Mouse (Mus musculus) neural tube, embryonic 14.5 days (tissue): ENCODE measurements around the gene Tspyl1. TPM values are rescaled to one million over a fixed set of nuclear protein-coding genes. Genes with fewer than 3 reads are reported as not detected.

Experiments used
- ATAC-seq: fragments of 200-750 bp; cut with Nextera tagmentation; 2 replicates; pipeline ENCODE4 v1.8.0; 2017; ENCODE audit warnings: low read depth, mild to moderate bottlenecking, moderate TSS enrichment, moderate library complexity
- H3K27ac ChIP-seq: fragments of 300-500 bp; sonication (generic); 2 replicates; pipeline ENCODE4 v1.5.1; 2014; ENCODE audit warnings: low read depth, mild to moderate bottlenecking, control low read depth, low read length, moderate library complexity, mixed read lengths
- H3K27me3 ChIP-seq: fragments of 300-500 bp; sonication (generic); 2 replicates; pipeline ENCODE4 v1.6.1; 2014; ENCODE audit warnings: low read length; ENCODE audit not compliant: control insufficient read depth, insufficient read depth
- H3K36me3 ChIP-seq: fragments of 300-500 bp; sonication (generic); 2 replicates; pipeline ENCODE4 v1.6.1; 2014; ENCODE audit warnings: low read length, mixed read lengths; ENCODE audit not compliant: control insufficient read depth, insufficient read depth
- H3K4me1 ChIP-seq: fragments of 300-500 bp; sonication (generic); 2 replicates; pipeline ENCODE4 v1.6.1; 2014; ENCODE audit warnings: low read length; ENCODE audit not compliant: control insufficient read depth, insufficient read depth
- H3K4me2 ChIP-seq: fragments of 300-500 bp; sonication (generic); 2 replicates; pipeline ENCODE4 v1.6.1; 2014; ENCODE audit warnings: mild to moderate bottlenecking, low read depth, low read length, control low read depth
- H3K4me3 ChIP-seq: fragments of 300-500 bp; sonication (generic); 2 replicates; pipeline ENCODE4 v1.5.1; 2014; ENCODE audit warnings: low read depth, low read length, control low read depth, mixed read lengths
- H3K9ac ChIP-seq: fragments of 300-500 bp; sonication (generic); replicated peaks from 2 replicates; pipeline ENCODE4 v1.6.1; 2014; ENCODE audit warnings: low read depth, mild to moderate bottlenecking, control low read depth, low read length, mixed read lengths
- H3K9me3 ChIP-seq: fragments of 300-500 bp; sonication (generic); 2 replicates; pipeline ENCODE4 v1.6.1; 2016; ENCODE audit warnings: low read length; ENCODE audit not compliant: control insufficient read depth
- WGBS: fragments of 180-500 bp; shearing (Covaris S2); extraction: QIAGEN DNeasy Blood & Tissue Kit; methylation state at CpG from one replicate; pipeline ENCODE4 v1.1.7; 2014; 5-methylcytosine and 5-hydroxymethylcytosine counted together
- polyA plus RNA-seq: library from polyadenylated mRNA; unstranded; fragments of >200 nt; fragmentation: Nextera tagmentation; extraction: Ambion mirVana; gene quantifications from 2 replicates; pipeline ENCODE4 v1.2.1, GENCODE M21; 2014

The Tspyl1 gene
- polyA plus RNA-seq, 1 experiment from 2014 or later: 128 TPM

- Histone ChIP-seq H3K9me3 (no peaks in the 10 kb centered on the region), H3K27me3 (no peaks in the 10 kb centered on the region), H3K4me3 (0 out of 2 replicates have a peak overlapping the region, but pooled peaks have one; percentile 14), H3K4me1 (peaks cover 16% of the 10 kb centered on the region), H3K4me2 (peak overlapping the region; percentile 39), H3K36me3 (no peaks in the 10 kb centered on the region), H3K27ac (peak overlapping the region; percentile 85), H3K9ac (no peak overlapping the region)
- peak; percentile 57 for ATAC-seq
- 9% methylated on average over 2 of the region's 2 CpGs for WGBS
Observed at GRCm38 (mm10) chr10:34317217-34317606, 35.2 kb downstream of the Tspyl1 start.

DNA sequence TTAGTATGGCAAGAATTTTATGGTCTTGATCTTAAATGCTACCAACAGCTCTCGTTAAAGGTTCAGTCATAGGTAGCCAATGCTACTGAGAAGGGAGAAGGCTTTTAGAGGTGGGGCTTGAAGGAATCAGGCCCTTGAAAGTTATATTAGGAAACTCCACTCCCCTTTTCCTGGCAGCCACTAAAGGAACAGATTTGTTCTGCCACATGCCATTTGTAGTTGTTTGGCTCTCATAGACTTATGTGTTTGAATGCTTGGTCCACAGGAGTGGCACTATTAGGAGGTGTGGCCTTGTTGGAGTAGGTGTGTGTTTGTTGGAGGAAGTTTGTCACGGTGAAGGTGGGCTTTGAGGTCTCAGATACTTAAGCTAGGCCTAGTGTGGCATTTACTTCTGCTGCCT is 38.8 kb downstream of the Tspyl1 start:
- H3K36me3 ChIP-seq: no peaks in the 10 kb centered on the region
- no peak overlapping the region for H3K4me3 ChIP-seq
- no peak overlapping the region for H3K4me2 ChIP-seq
- no peak overlapping the region for H3K9ac ChIP-seq
- no peaks in the 10 kb centered on the region for H3K9me3 ChIP-seq
- H3K27ac ChIP-seq: no peak overlapping the region
- WGBS: 84% methylated on average over 2 of the region's 2 CpGs
- peaks cover 11% of the 10 kb centered on the region for H3K4me1 ChIP-seq
- H3K27me3 ChIP-seq: no peaks in the 10 kb centered on the region
- no peak for ATAC-seq

DNA sequence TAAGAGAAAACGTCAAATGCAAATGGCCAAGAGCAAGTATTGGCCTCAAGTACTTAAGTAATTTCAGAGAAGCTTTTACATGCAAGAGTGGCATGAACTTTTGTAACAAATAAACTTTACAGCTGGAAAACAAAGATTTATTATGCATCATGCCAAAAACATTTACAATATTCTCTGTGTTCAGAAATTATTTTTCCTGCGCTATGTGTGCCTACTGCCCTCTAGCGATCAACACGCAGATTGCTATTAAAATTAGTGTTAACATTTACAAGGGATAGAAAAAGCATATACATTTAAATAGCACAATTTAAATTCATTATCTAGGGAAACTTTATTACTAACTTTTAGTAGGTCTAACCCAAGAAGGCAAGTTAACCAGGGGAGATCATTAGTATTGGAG is 44.7 kb downstream of the Tspyl1 start:
- H3K4me1 ChIP-seq: no peaks in the 10 kb centered on the region
- no peak overlapping the region for H3K27ac ChIP-seq
- H3K27me3 ChIP-seq: no peaks in the 10 kb centered on the region
- H3K9me3 ChIP-seq: no peaks in the 10 kb centered on the region
- H3K36me3 ChIP-seq: no peaks in the 10 kb centered on the region
- no peak overlapping the region for H3K4me2 ChIP-seq
- peak; percentile 23; the same call in 1 of the 2 replicates for ATAC-seq
- no peak overlapping the region for H3K9ac ChIP-seq
- H3K4me3 ChIP-seq: no peak overlapping the region
- WGBS: 21% methylated on average over 4 of the region's 4 CpGs

- Histone ChIP-seq H3K4me2 (no peak overlapping the region), H3K4me1 (no peaks in the 10 kb centered on the region), H3K36me3 (no peaks in the 10 kb centered on the region), H3K27ac (no peak overlapping the region), H3K9ac (no peak overlapping the region), H3K27me3 (no peaks in the 10 kb centered on the region), H3K9me3 (no peaks in the 10 kb centered on the region), H3K4me3 (no peak overlapping the region)
- WGBS: 56% methylated on average over 5 of the region's 5 CpGs
- ATAC-seq: peak; percentile 18; the same call in 1 of the 2 replicates
Observed at GRCm38 (mm10) chr10:34327144-34327543, 45.2 kb downstream of the Tspyl1 start.

- Histone ChIP-seq H3K4me3 (no peak overlapping the region), H3K36me3 (no peaks in the 10 kb centered on the region), H3K4me1 (no peaks in the 10 kb centered on the region), H3K9me3 (no peaks in the 10 kb centered on the region), H3K27me3 (no peaks in the 10 kb centered on the region), H3K4me2 (no peak overlapping the region), H3K27ac (no peak overlapping the region), H3K9ac (no peak overlapping the region)
- 8% methylated on average over 2 of the region's 2 CpGs for WGBS
- peak; percentile 83 for ATAC-seq
Observed at GRCm38 (mm10) chr10:34328310-34328709, 46.3 kb downstream of the Tspyl1 start.

Other genes starting within 250 kb of the Tspyl1 start
- 0.63 TPM in 1 of 2 replicates, not detected in the other for gene Trappc3l, start 244.6 kb upstream of the Tspyl1 start, polyA plus RNA-seq
- not detected in 2 replicates for gene Calhm4, start 237.9 kb upstream of the Tspyl1 start, polyA plus RNA-seq
- gene Calhm5, start 185.7 kb upstream of the Tspyl1 start, polyA plus RNA-seq: 0.71 and 1.1 TPM in 2 replicates
- 0.66 and 0.75 TPM in 2 replicates for gene Calhm6, start 154.2 kb upstream of the Tspyl1 start, polyA plus RNA-seq
- gene Dse, start 74.5 kb upstream of the Tspyl1 start, polyA plus RNA-seq: 4.0 and 10.0 TPM in 2 replicates
- 177 and 193 TPM in 2 replicates for gene Tspyl4, start 15.3 kb downstream of the Tspyl1 start, polyA plus RNA-seq
- gene Col10a1, start 107.8 kb downstream of the Tspyl1 start, polyA plus RNA-seq: 0.08 and 0.37 TPM in 2 replicates
- gene Nt5dc1, start 136.4 kb downstream of the Tspyl1 start, polyA plus RNA-seq: 2.0 and 2.4 TPM in 2 replicates
- gene Frk, start 201.2 kb downstream of the Tspyl1 start, polyA plus RNA-seq: 0.27 and 1.1 TPM in 2 replicates